Mouse (Mus musculus) B cell, adult 2 months (primary cell): ENCODE data around the gene Pikfyve.
"Not testable (repeated sequence)": the region's sequence is repeated elsewhere in the genome, so short reads cannot be mapped to it uniquely, and the experiment has no call there.

Experiments used
- DNase-seq, 2 experiments: peaks; one replicate each; pipeline ENCODE4 v3.0.0; 2022

The Pikfyve gene

GRCm38 (mm10) chr1:65185524-65186205 is 818 bp upstream of the Pikfyve start:
- no peak for DNase-seq

- DNase-seq = no peak
These were observed 569 bp downstream of the Pikfyve start for GRCm38 (mm10) chr1:65187074-65187430.

DNA sequence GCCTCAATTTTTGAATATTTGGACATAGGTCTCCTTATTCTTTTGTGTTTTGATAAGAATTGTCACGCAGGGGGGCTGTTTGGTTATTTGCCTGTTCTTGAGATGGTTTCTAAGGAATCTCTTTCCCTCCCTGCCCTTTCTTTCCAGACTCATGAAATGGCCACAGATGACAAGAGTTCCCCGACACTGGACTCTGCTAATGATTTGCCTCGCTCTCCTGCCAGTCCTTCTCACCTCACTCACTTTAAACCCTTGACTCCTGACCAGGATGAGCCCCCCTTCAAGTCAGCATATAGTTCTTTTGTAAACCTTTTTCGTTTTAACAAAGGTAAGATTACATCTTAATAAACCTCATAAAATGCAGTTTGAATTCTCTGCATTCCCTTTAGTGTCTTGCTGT is 3.7 kb downstream of the Pikfyve start:
- no peak for DNase-seq

GRCm38 (mm10) chr1:65193226-65193625 is 6.7 kb downstream of the Pikfyve start:
- no peak for DNase-seq

GRCm38 (mm10) chr1:65198425-65198824 is 11.9 kb downstream of the Pikfyve start:
- no peak for DNase-seq

DNA sequence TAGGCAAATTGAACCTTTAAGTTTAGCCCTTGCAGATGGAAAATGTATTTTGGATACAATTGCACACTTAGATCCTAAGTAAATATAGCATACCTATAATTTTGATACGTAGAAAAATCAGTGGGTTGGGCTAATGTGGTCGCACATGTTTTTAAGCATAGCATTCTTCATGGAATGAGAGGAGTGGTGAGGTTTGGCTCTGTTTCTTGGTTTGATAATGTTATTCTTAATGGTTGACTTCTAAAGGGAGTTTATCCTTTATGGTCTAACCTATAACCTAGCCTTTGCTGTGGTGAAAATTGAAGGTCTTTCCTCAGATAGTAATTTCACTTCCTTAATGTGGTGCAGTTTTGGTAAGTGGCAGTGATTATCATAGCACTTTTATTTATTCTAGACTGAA is 12.4 kb downstream of the Pikfyve start:
- no peak for DNase-seq

DNA sequence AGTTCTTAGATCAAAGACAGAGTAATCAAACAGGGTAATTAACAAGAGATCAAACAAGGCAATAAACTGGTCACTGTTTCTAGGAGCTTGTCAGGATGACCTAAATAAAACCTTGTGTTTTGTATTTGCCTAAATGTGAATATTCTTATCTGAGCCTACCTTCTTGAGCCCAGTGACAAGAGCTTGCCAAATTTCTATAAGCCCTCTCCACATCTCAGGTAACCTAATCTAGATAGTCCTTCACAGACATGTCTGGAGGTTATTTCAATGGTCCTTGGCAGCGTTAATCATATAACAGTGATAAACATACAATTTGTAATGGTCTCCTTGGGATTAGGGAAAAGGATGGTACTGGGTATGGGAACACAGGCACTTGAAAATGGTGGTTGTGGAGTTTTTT is 17.8 kb downstream of the Pikfyve start:
- no peak for DNase-seq

- DNase-seq = no peak
These were observed 26.7 kb downstream of the Pikfyve start for GRCm38 (mm10) chr1:65213214-65213613.

DNA sequence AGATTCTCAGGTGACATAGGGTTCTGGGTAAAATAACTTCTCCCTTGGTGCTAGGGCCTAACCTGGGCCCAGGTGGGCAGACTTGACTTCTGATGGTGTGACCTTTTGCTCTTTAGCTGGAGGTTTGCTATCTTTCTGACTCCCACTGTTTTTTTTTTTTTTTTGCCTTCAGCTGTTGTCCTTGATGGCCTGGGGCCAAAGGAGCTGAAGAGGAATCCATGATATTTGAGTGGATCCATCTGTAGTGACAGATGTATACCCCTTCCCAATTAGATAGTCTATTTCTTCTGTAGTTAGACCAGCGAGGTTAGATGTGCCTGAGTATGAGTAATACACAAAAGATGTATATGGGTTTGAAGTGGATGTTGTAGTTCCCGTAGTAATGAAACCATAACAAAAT is 31.1 kb downstream of the Pikfyve start:
- DNase-seq = no peak

- DNase-seq = no peak
These were observed 31.5 kb downstream of the Pikfyve start for GRCm38 (mm10) chr1:65217972-65218371.

DNA sequence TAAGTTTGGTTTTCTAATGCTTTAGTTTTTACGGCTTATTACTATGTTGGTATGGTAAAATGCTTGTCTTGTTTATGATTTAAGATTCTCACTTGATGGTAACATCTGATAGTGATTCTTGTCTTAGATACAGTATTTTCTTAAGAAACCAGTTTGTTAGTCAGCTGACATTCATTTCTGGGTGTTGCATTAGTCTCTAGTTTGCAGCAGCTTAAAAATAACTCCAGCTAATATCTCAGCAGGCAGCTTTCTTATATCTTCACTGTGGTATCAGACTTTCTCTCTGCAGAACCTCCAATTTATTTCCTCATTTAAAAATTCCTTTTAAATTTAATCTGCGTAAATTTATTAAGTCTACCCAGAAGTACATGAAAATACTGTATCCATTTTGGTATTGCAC is 37.2 kb downstream of the Pikfyve start:
- DNase-seq = no peak

DNA sequence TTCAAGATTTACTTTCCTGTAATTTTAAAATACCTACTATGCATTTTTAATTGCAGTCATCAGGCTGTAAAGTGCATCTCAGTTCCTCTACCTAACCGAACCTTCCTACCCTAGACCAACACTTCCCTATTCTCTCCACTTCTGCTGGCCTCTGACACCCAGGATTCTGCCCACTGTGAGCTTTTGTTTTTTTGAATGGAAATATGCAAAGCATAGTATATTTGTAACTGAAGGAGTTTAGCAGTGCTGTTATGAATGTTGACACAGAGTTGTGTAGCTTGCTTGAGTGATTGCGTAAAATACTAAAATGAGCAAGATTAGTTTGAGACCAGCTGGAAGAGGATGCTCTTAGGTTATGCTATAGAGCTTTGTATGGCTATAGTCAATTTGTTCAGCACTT is 41.2 kb downstream of the Pikfyve start:
- peak in 1 of 2 experiments; percentile 13 for DNase-seq

GRCm38 (mm10) chr1:65229768-65230167 is 43.3 kb downstream of the Pikfyve start:
- DNase-seq = not testable (repeated sequence)

DNA sequence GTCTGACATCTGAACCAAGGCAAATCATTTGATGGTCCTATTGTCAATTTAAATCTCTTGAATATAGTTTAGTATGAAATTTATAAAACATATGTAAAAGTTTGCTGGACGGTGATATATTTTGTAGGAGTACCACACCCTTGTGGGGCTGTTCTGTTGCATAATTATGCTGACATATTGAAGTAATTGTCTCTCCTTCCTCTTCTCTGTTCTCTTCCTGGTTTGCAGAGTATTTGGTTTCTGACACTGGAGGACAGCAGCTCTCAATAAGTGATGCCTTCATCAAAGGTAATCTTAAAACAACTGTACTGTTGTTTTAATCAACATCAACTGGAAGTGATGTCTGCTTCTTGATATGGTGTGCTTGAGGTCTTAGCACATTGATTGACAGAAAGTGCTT is 44.1 kb downstream of the Pikfyve start:
- DNase-seq = no peak

DNA sequence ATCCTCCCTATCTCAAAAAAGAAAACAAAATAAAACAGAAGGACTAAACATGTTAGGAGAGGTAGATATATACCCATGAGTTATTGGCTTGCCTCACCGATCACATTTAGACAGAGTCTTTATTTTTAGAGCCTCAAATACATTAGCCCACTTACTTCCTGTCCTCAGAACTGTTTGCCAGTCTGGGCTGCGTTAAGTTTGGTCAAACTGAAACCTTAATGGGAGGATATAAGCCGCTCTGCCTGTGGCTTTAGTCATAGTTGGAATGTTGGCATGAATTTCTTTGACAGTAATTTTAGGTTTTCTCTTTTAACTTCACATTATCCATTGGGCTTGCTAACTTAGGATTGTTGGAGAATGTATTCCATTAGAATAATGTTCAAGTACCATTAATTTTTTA is 51.2 kb downstream of the Pikfyve start:
- DNase-seq = no peak

DNA sequence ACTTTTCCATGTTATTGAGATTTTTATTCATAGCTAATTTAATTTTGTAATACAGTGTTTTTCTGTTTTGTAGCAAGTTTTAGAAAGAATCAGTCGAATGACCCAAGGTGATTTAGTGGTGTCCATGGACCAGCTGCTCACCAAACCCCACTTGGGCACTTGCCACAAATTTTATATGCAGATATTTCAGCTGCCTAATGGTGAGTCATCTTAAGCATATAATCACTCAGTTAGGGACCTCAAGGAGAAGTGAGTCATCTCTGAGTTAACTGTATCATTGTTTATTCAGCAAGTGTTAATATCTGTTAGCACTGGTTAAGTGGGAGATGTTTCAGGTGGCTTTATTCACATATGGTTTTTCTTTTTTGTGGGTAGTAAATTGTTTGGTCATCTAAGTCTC is 59.2 kb downstream of the Pikfyve start:
- DNase-seq = no peak

GRCm38 (mm10) chr1:65280461-65280860 is 94.0 kb downstream of the Pikfyve start:
- DNase-seq = no peak

- no peak for DNase-seq
These were observed 95.3 kb downstream of the Pikfyve start, which contains the start of gene Pth2r for GRCm38 (mm10) chr1:65281756-65282155. Gene Pth2r, plus strand, starts transcription at chr1:65282056.

DNA sequence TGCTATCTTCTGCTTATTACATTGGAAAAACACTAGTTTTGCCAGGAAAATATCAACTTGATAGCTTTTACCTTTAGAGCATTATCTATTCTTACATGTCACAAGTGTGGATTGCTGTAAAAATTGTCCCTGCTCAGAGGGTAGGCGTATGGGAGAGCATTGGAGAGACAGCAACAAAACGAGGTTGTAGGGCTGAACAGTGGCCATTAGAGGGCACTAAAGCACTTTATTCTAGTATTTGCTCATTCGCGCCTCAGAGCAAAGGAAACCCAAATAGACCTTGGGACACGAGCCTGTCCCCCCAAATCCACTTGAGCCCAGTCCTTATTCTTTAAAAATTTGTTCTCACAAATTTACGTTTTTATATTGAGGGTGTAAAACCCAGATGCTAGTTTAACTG is 96.3 kb downstream of the Pikfyve start:
- peak; percentile 39 to 40 for DNase-seq

DNA sequence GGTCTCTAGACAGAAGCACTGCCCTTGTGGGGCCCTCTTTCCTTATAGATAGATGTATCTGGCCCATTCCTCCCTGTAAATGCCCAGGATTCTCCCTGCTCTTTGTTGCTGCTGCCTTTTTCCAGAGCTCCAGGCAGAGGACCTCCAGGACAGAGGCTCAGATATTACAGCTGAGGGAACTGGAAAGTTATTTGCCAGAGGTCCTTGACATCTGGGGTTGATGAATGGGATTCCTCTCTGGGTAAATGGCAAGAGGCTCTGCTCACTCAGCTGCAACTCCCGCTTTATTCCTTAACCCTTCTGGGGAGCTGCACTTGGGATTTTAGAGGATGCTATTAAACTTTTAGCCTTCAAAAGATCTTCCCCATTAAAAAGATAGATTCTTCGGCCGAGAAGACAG is 122.0 kb downstream of the Pikfyve start:
- DNase-seq = no peak

- DNase-seq = no peak
These were observed 124.9 kb downstream of the Pikfyve start for GRCm38 (mm10) chr1:65311214-65311933.

DNA sequence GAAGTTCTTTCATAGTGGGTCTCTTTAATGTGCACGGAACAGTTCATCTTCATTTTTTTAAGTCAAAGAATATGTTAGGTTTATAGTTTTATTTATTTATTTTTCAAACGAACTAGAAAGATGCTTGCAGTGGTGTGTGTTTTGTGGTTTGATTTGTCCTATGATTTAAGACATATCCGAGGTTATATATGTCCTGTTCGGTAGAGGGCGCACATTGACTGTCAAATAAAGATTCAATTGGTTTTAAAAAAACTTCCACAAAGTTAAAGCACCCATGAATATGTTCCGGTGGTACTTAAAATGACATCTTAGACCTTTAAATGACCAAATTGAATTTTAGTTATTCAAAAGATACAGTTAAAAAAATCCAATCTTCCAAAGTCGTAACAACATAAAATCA is 125.6 kb downstream of the Pikfyve start:
- DNase-seq = no peak

- DNase-seq = no peak
These were observed 126.4 kb downstream of the Pikfyve start for GRCm38 (mm10) chr1:65312896-65313295.
